Mouse (Mus musculus): ENCODE data around the gene Cdh13.
"Not testable (repeated sequence)": the region's sequence is repeated elsewhere in the genome, so short reads cannot be mapped to it uniquely, and the experiment has no call there.

Gene Cdh13

DNA sequence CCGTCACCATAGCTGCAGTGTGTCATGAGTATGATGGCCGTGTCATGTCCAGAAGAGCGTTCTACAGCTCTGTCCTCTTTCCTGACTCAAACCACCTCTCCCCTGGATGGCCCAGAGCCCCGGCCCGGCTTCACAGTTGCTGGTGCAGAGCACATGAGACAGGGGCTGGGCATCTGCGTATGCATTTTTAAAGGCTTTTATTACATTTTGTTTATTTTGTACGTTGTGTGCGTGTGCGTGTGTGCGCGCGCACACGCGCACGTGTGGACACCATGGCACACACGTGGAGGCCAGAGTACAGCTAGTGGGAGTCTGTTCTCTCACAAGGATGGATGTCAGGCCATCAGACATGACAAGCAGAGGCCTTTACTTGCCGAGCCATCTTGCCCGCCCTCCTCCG lies 1068.1 kb downstream of the Cdh13 start:
- DNase-seq (ENCODE audit: low spot score in 2 of 2): no peak

DNA sequence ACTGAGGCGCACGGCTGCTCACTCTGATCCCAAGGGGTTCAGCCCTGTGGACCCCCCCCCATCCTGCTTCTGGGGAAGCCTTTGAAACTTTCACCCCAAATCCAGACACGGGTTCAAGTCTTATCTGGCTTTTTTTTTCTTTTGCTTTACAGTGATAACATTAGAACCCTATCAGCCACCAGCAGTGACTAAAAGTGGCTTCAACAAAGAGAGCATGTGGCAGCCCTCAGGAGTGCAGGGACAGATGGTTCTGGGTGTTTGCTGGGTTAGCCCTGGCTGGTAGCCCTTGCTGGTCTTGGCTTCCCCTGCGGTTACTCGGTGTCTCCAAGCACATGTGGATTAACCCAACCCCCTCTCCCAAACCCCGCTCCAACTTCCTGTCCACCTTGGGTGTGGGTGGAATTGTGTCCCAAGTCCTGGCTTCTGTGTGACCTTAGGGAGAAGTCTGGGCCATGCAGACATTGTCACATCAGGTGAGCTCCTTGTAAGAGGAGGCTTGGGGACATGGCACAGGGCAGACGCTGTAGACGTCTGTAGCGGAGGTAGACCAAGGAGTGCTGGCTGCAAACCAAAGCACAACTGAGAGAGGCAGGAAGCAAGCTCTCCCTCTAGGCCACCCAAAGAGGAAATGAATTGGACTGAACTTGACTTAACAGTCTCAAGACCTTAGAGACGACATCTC lies 1069.6 kb downstream of the Cdh13 start:
- DNase-seq (ENCODE audit: low spot score in 2 of 2): no peak

- DNase-seq (ENCODE audit: low spot score in 2 of 2): no peak
These were observed 1070.1 kb downstream of the Cdh13 start for GRCm38 (mm10) chr8:119353659-119354023.

- not testable (repeated sequence) for DNase-seq (ENCODE audit: low spot score in 2 of 2)
These were observed 1073.1 kb downstream of the Cdh13 start for GRCm38 (mm10) chr8:119356631-119357030.

- no peak for DNase-seq (ENCODE audit: low spot score in 2 of 2)
These were observed 1074.6 kb downstream of the Cdh13 start for GRCm38 (mm10) chr8:119358175-119358574.

DNA sequence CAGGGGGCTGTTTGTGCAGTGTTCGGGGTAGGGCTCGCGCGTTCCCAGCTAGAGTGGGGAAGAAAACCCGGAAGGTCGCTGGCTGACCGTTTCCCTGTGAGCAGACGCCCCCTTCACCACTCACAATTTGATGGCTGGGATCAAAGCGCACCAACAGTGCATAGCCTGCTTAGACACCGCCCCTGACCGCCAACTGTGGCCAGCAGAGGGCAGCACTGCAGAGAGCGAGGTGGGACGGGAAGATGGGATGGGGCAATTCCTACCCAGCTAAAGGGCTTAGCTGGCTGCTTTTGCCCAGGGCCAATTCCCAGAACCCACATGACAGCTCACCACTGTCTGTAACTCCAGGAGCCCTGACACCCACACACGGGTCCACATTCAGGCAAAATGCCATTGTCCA lies 1075.3 kb downstream of the Cdh13 start:
- no peak for DNase-seq (ENCODE audit: low spot score in 2 of 2)

DNA sequence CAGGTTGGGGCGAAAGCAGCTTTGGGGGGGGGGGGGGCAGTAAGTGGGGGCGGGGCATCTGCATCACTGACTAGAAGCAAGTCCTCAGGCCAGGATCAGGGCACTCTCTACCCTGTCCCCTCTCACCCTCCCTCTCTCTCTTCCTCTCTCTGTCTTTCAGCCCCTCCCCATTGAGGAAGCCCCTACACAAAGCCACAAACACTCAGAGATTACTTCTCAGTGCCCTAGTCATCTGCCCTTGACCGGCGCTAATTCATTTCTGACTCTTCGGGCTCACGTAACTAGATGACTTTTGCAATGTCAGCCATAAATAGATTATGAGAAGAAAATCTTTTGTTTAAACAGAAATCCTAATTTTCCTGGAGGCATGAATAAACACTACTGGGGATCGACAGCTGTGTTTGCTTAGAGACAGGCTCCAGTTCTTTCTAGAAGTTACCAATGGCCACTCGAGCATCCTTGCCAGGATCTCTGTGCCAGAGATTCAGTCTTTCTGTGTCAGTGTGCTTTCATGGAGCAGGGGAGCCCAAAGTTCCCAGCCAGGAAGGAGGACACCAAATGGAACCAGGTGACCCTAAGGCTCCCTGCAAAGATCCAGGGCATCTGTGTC lies 1077.3 kb downstream of the Cdh13 start:
- no peak for DNase-seq (ENCODE audit: low spot score in 2 of 2)

All from left cerebral cortex, adult 9 months (tissue).